Mouse (Mus musculus): Measurements from ENCODE around the gene Mycbp. TPM values are rescaled to one million over a fixed set of nuclear protein-coding genes. Genes with fewer than 3 reads are reported as not detected.

Gene Mycbp
- total and polyA plus RNA-seq, 3 experiments, result 54.2 to 86.6 TPM; not detected in 1

GRCm38 (mm10) chr4:123952059-123952458 is 47.4 kb downstream of the Mycbp start:
- H3K36me3 ChIP-seq (ENCODE audit: control insufficient read depth in 1 of 2, insufficient read depth in 2 of 2, low read length in 2 of 2), result no peaks in the 10 kb centered on the region; a peak in 1 of 4 replicates
- H3K27ac ChIP-seq (ENCODE audit: control insufficient read depth, low read depth, low read length), result no peak overlapping the region
- no peaks in the 10 kb centered on the region for H3K9me3 ChIP-seq (replicated peaks; ENCODE audit: insufficient read depth, low read length)
- H3K27me3 ChIP-seq (ENCODE audit: control insufficient read depth in 1 of 2, insufficient read depth in 2 of 2, low read length in 2 of 2), result no peaks in the 10 kb centered on the region; a peak in 1 of 4 replicates
- no peaks in the 10 kb centered on the region for H3K79me2 ChIP-seq (ENCODE audit: control insufficient read depth, insufficient read depth, low read length, poor library complexity)
- DNase-seq (ENCODE audit: low read depth, low spot score), result peak; percentile 64
- no peak for TF ChIP-seq BHLHE40 (IDR thresholded peaks at IDR 0.05; ENCODE audit: borderline replicate concordance, low read depth, low read length)
- no peak for TF ChIP-seq POLR2A (IDR thresholded peaks at IDR 0.05; ENCODE audit: control insufficient read depth in 1 of 2, insufficient read depth in 1 of 2, low read depth in 1 of 2, low read length in 2 of 2, poor library complexity in 1 of 2)
- TF ChIP-seq MXI1 (IDR thresholded peaks at IDR 0.05; ENCODE audit: low read depth, low read length), result peak; percentile 53; the same call in 1 of the 2 replicates
- TF ChIP-seq MYC (IDR thresholded peaks at IDR 0.05; ENCODE audit: low read depth, low read length), result 0 out of 2 replicates have a peak, but pooled peaks have one; percentile 38
- H3K9ac ChIP-seq (ENCODE audit: control insufficient read depth, low read depth, low read length, poor library complexity, severe bottlenecking), result no peak overlapping the region
- H3K4me1 ChIP-seq (ENCODE audit: control insufficient read depth in 1 of 2, insufficient read depth in 2 of 2, low read length in 2 of 2), result no peaks in the 10 kb centered on the region
- peak overlapping the region; percentile 50 to 58 for H3K4me3 ChIP-seq (ENCODE audit: control insufficient read depth in 1 of 2, insufficient read depth in 1 of 2, low read depth in 2 of 2, low read length in 2 of 2)

GRCm38 (mm10) chr4:123956703-123957491 is 52.3 kb downstream of the Mycbp start:
- Histone ChIP-seq H3K36me3 (ENCODE audit: control insufficient read depth in 1 of 2, insufficient read depth in 2 of 2, low read length in 2 of 2) (peaks cover 0 to 3% of the 10 kb centered on the region in 2 experiments; a peak in 1 of 4 replicates), H3K79me2 (ENCODE audit: control insufficient read depth, insufficient read depth, low read length, poor library complexity) (no peaks in the 10 kb centered on the region), H3K9me3 (replicated peaks; ENCODE audit: insufficient read depth, low read length) (no peaks in the 10 kb centered on the region), H3K4me3 (ENCODE audit: control insufficient read depth in 1 of 2, insufficient read depth in 1 of 2, low read depth in 2 of 2, low read length in 2 of 2) (no peak overlapping the region), H3K27ac (ENCODE audit: control insufficient read depth, low read depth, low read length) (no peak overlapping the region), H3K4me1 (ENCODE audit: control insufficient read depth in 1 of 2, insufficient read depth in 2 of 2, low read length in 2 of 2) (peaks cover 0 to 4% of the 10 kb centered on the region in 2 experiments; a peak in 1 of 4 replicates), H3K9ac (ENCODE audit: control insufficient read depth, low read depth, low read length, poor library complexity, severe bottlenecking) (no peak overlapping the region), H3K27me3 (ENCODE audit: control insufficient read depth in 1 of 2, insufficient read depth in 2 of 2, low read length in 2 of 2) (no peaks in the 10 kb centered on the region; a peak in 1 of 4 replicates)
- DNase-seq (ENCODE audit: low read depth, low spot score), result peak; percentile 59
- TF ChIP-seq RAD21 (IDR thresholded peaks at IDR 0.05; ENCODE audit: low read depth, low read length) (peak; percentile 81), POLR2AphosphoS5 (IDR thresholded peaks at IDR 0.05; ENCODE audit: borderline replicate concordance, low read depth, low read length) (no peak), SMC3 (IDR thresholded peaks at IDR 0.05; ENCODE audit: low read depth, low read length) (peak; percentile 75), EP300 (IDR thresholded peaks at IDR 0.05; ENCODE audit: low read depth in 1 of 2, low read length in 2 of 2) (no peak), CTCF (IDR thresholded peaks at IDR 0.05 in 2 of 3, conservative IDR thresholded peaks at IDR 0.05 in 1 of 3; ENCODE audit: control insufficient read depth in 1 of 3, insufficient read depth in 1 of 3, low read depth in 2 of 3, low read length in 3 of 3, poor library complexity in 1 of 3, severe bottlenecking in 1 of 3) (peak; percentile 60 to 97 (median 84)), ZC3H11A (IDR thresholded peaks at IDR 0.05; ENCODE audit: low read depth, low read length) (peak; percentile 46)

DNA sequence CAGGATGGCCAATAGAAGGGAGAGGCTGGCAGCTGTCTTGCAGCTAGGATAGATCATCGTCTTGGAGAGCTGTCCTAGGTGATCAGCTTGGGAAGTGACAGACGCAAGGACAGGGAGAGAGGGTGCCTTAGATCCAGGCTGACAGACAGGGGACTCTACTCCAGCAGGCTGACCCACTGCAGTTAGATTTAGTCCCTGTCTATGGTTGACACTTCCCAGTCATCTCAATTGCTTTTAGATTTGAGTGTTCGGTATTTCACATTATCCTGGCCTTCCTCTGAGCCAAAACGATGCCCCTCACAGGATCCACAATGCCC is 52.8 kb downstream of the Mycbp start:
- peaks cover 0 to 3% of the 10 kb centered on the region in 2 experiments; a peak in 1 of 4 replicates for H3K36me3 ChIP-seq (ENCODE audit: control insufficient read depth in 1 of 2, insufficient read depth in 2 of 2, low read length in 2 of 2)
- TF ChIP-seq POLR2AphosphoS5 (IDR thresholded peaks at IDR 0.05; ENCODE audit: borderline replicate concordance, low read depth, low read length), result no peak
- no peak for TF ChIP-seq UBTF (IDR thresholded peaks at IDR 0.05; ENCODE audit: borderline replicate concordance, insufficient read depth, low read depth, low read length)
- no peak for TF ChIP-seq GATA1 (IDR thresholded peaks at IDR 0.05; ENCODE audit: low read depth, low read length)
- TF ChIP-seq USF2 (IDR thresholded peaks at IDR 0.05; ENCODE audit: borderline replicate concordance in 1 of 2, insufficient read depth in 1 of 2, low read depth in 1 of 2, low read length in 2 of 2), result no peak
- no peak for TF ChIP-seq TAL1 (IDR thresholded peaks at IDR 0.05; ENCODE audit: low read length)
- TF ChIP-seq JUND (IDR thresholded peaks at IDR 0.05; ENCODE audit: low read depth, low read length), result no peak
- no peak for TF ChIP-seq ZNF384 (IDR thresholded peaks at IDR 0.05; ENCODE audit: low read depth, low read length)
- no peak for TF ChIP-seq KAT2A (conservative IDR thresholded peaks at IDR 0.05; ENCODE audit: low read depth, low read length)
- TF ChIP-seq MAZ (IDR thresholded peaks at IDR 0.05; ENCODE audit: low read depth, low read length), result no peak
- no peak for TF ChIP-seq USF1 (IDR thresholded peaks at IDR 0.05; ENCODE audit: low read depth, low read length)
- TF ChIP-seq MAFK (IDR thresholded peaks at IDR 0.05; ENCODE audit: borderline replicate concordance, low read depth, low read length), result no peak
- TF ChIP-seq MAX (IDR thresholded peaks at IDR 0.05; ENCODE audit: low read length), result no peak
- no peak overlapping the region for H3K9ac ChIP-seq (ENCODE audit: control insufficient read depth, low read depth, low read length, poor library complexity, severe bottlenecking)
- peaks cover 0 to 4% of the 10 kb centered on the region in 2 experiments; a peak in 1 of 4 replicates for H3K4me1 ChIP-seq (ENCODE audit: control insufficient read depth in 1 of 2, insufficient read depth in 2 of 2, low read length in 2 of 2)
- H3K9me3 ChIP-seq (replicated peaks; ENCODE audit: insufficient read depth, low read length), result no peaks in the 10 kb centered on the region
- H3K27me3 ChIP-seq (ENCODE audit: control insufficient read depth in 1 of 2, insufficient read depth in 2 of 2, low read length in 2 of 2), result peaks cover 0 to 1% of the 10 kb centered on the region in 2 experiments; a peak in 2 of 4 replicates
- no peak overlapping the region for H3K4me3 ChIP-seq (ENCODE audit: control insufficient read depth in 1 of 2, insufficient read depth in 1 of 2, low read depth in 2 of 2, low read length in 2 of 2)
- no peak overlapping the region for H3K27ac ChIP-seq (ENCODE audit: control insufficient read depth, low read depth, low read length)
- no peak for DNase-seq (ENCODE audit: low read depth, low spot score)
- no peaks in the 10 kb centered on the region for H3K79me2 ChIP-seq (ENCODE audit: control insufficient read depth, insufficient read depth, low read length, poor library complexity)
